Mouse (Mus musculus): ENCODE results near the gene Fgfr2. TPM values are rescaled to one million over a fixed set of nuclear protein-coding genes. Genes with fewer than 3 reads are reported as not detected.
A peak's percentile ranks its signal among the peaks of the same experiment; 100 is the strongest.

The Fgfr2 gene
- polyA plus RNA-seq, 1 experiment from 2014 or later: 93.4 TPM

GRCm38 (mm10) chr7:133047287-133047686, 75.9 kb downstream of the Fgfr2 start:
- no peak for ATAC-seq (ENCODE audit: insufficient read depth, low FRiP score)
- Histone ChIP-seq H3K4me3 (replicated peaks; ENCODE audit: low read length) (no peak overlapping the region), H3K4me2 (ENCODE audit: low read depth, low read length) (no peak overlapping the region), H3K4me1 (ENCODE audit: control insufficient read depth, insufficient read depth, low read length) (peaks cover 39% of the 10 kb centered on the region), H3K9me3 (replicated peaks; ENCODE audit: control insufficient read depth, low read length) (no peaks in the 10 kb centered on the region), H3K36me3 (ENCODE audit: control insufficient read depth, insufficient read depth, low read length) (no peaks in the 10 kb centered on the region), H3K9ac (ENCODE audit: low read length) (no peak overlapping the region), H3K27ac (ENCODE audit: low read length) (no peak overlapping the region), H3K27me3 (ENCODE audit: control insufficient read depth, insufficient read depth, low read length) (no peaks in the 10 kb centered on the region)
- WGBS: 61% methylated on average over 4 of the region's 4 CpGs

- H3K4me3 ChIP-seq (replicated peaks; ENCODE audit: low read length): no peak overlapping the region
- no peak for ATAC-seq (ENCODE audit: insufficient read depth, low FRiP score)
- peaks cover 61% of the 10 kb centered on the region for H3K4me1 ChIP-seq (ENCODE audit: control insufficient read depth, insufficient read depth, low read length)
- no peaks in the 10 kb centered on the region for H3K9me3 ChIP-seq (replicated peaks; ENCODE audit: control insufficient read depth, low read length)
- no peaks in the 10 kb centered on the region for H3K27me3 ChIP-seq (ENCODE audit: control insufficient read depth, insufficient read depth, low read length)
- whole genome bisulfite sequencing: 49% methylated on average over 4 of the region's 4 CpGs
- H3K36me3 ChIP-seq (ENCODE audit: control insufficient read depth, insufficient read depth, low read length): no peaks in the 10 kb centered on the region
- H3K27ac ChIP-seq (ENCODE audit: low read length): peak overlapping the region; percentile 12; the same call in 1 of the 2 replicates
- H3K9ac ChIP-seq (ENCODE audit: low read length): no peak overlapping the region
- H3K4me2 ChIP-seq (ENCODE audit: low read depth, low read length): no peak overlapping the region
These were observed 78.4 kb downstream of the Fgfr2 start for GRCm38 (mm10) chr7:133044721-133045120.

- no peaks in the 10 kb centered on the region for H3K9me3 ChIP-seq (replicated peaks; ENCODE audit: control insufficient read depth, low read length)
- no peaks in the 10 kb centered on the region for H3K36me3 ChIP-seq (ENCODE audit: control insufficient read depth, insufficient read depth, low read length)
- no peak overlapping the region for H3K9ac ChIP-seq (ENCODE audit: low read length)
- H3K27me3 ChIP-seq (ENCODE audit: control insufficient read depth, insufficient read depth, low read length): no peaks in the 10 kb centered on the region
- H3K4me2 ChIP-seq (ENCODE audit: low read depth, low read length): peak overlapping the region; percentile 30; the same call in 1 of the 2 replicates
- WGBS: 55% methylated on average over 3 of the region's 3 CpGs
- peak overlapping the region; percentile 83 for H3K27ac ChIP-seq (ENCODE audit: low read length)
- H3K4me1 ChIP-seq (ENCODE audit: control insufficient read depth, insufficient read depth, low read length): peaks cover 64% of the 10 kb centered on the region
- H3K4me3 ChIP-seq (replicated peaks; ENCODE audit: low read length): no peak overlapping the region
- peak; percentile 86 for ATAC-seq (ENCODE audit: insufficient read depth, low FRiP score)
These were observed 81.4 kb downstream of the Fgfr2 start for GRCm38 (mm10) chr7:133041784-133042183.

GRCm38 (mm10) chr7:133040688-133041345, 82.3 kb downstream of the Fgfr2 start:
- Histone ChIP-seq H3K27ac (ENCODE audit: low read length) (peak overlapping the region; percentile 83), H3K4me1 (ENCODE audit: control insufficient read depth, insufficient read depth, low read length) (peaks cover 67% of the 10 kb centered on the region), H3K4me2 (ENCODE audit: low read depth, low read length) (peak overlapping the region; percentile 30; the same call in 1 of the 2 replicates), H3K36me3 (ENCODE audit: control insufficient read depth, insufficient read depth, low read length) (no peaks in the 10 kb centered on the region), H3K9ac (ENCODE audit: low read length) (no peak overlapping the region), H3K9me3 (replicated peaks; ENCODE audit: control insufficient read depth, low read length) (no peaks in the 10 kb centered on the region), H3K4me3 (replicated peaks; ENCODE audit: low read length) (no peak overlapping the region), H3K27me3 (ENCODE audit: control insufficient read depth, insufficient read depth, low read length) (no peaks in the 10 kb centered on the region)
- no peak for ATAC-seq (ENCODE audit: insufficient read depth, low FRiP score)
- 66% methylated on average over 3 of the region's 3 CpGs for WGBS

- Histone ChIP-seq H3K36me3 (ENCODE audit: control insufficient read depth, insufficient read depth, low read length) (no peaks in the 10 kb centered on the region), H3K27me3 (ENCODE audit: control insufficient read depth, insufficient read depth, low read length) (no peaks in the 10 kb centered on the region), H3K9me3 (replicated peaks; ENCODE audit: control insufficient read depth, low read length) (no peaks in the 10 kb centered on the region), H3K27ac (ENCODE audit: low read length) (peak overlapping the region; percentile 83; the same call in 1 of the 2 replicates), H3K9ac (ENCODE audit: low read length) (no peak overlapping the region), H3K4me1 (ENCODE audit: control insufficient read depth, insufficient read depth, low read length) (peaks cover 70% of the 10 kb centered on the region), H3K4me2 (ENCODE audit: low read depth, low read length) (no peak overlapping the region), H3K4me3 (replicated peaks; ENCODE audit: low read length) (no peak overlapping the region)
- ATAC-seq (ENCODE audit: insufficient read depth, low FRiP score): no peak
- 69% methylated on average over 3 of the region's 3 CpGs for WGBS
These were observed 83.4 kb downstream of the Fgfr2 start for GRCm38 (mm10) chr7:133039556-133040255.

- Histone ChIP-seq H3K9ac (ENCODE audit: low read length) (no peak overlapping the region), H3K9me3 (replicated peaks; ENCODE audit: control insufficient read depth, low read length) (no peaks in the 10 kb centered on the region), H3K27me3 (ENCODE audit: control insufficient read depth, insufficient read depth, low read length) (no peaks in the 10 kb centered on the region), H3K4me1 (ENCODE audit: control insufficient read depth, insufficient read depth, low read length) (peaks cover 79% of the 10 kb centered on the region), H3K4me2 (ENCODE audit: low read depth, low read length) (0 out of 2 replicates have a peak overlapping the region, but pooled peaks have one; percentile 9), H3K36me3 (ENCODE audit: control insufficient read depth, insufficient read depth, low read length) (no peaks in the 10 kb centered on the region), H3K4me3 (replicated peaks; ENCODE audit: low read length) (no peak overlapping the region), H3K27ac (ENCODE audit: low read length) (peak overlapping the region; percentile 78)
- 39% methylated on average over 4 of the region's 4 CpGs for WGBS
- no peak for ATAC-seq (ENCODE audit: insufficient read depth, low FRiP score)
These were observed 85.5 kb downstream of the Fgfr2 start for GRCm38 (mm10) chr7:133037618-133038017.

GRCm38 (mm10) chr7:133037217-133037616, 85.9 kb downstream of the Fgfr2 start:
- Histone ChIP-seq H3K27me3 (ENCODE audit: control insufficient read depth, insufficient read depth, low read length) (no peaks in the 10 kb centered on the region), H3K9ac (ENCODE audit: low read length) (no peak overlapping the region), H3K36me3 (ENCODE audit: control insufficient read depth, insufficient read depth, low read length) (no peaks in the 10 kb centered on the region), H3K27ac (ENCODE audit: low read length) (peak overlapping the region; percentile 78), H3K4me1 (ENCODE audit: control insufficient read depth, insufficient read depth, low read length) (peaks cover 75% of the 10 kb centered on the region), H3K4me2 (ENCODE audit: low read depth, low read length) (0 out of 2 replicates have a peak overlapping the region, but pooled peaks have one; percentile 9), H3K4me3 (replicated peaks; ENCODE audit: low read length) (no peak overlapping the region), H3K9me3 (replicated peaks; ENCODE audit: control insufficient read depth, low read length) (no peaks in the 10 kb centered on the region)
- ATAC-seq (ENCODE audit: insufficient read depth, low FRiP score): peak; percentile 44; the same call in 1 of the 2 replicates
- 45% methylated on average over 5 of the region's 5 CpGs for WGBS

GRCm38 (mm10) chr7:133035901-133036300, 87.2 kb downstream of the Fgfr2 start:
- Histone ChIP-seq H3K4me2 (ENCODE audit: low read depth, low read length) (no peak overlapping the region), H3K9ac (ENCODE audit: low read length) (no peak overlapping the region), H3K27me3 (ENCODE audit: control insufficient read depth, insufficient read depth, low read length) (no peaks in the 10 kb centered on the region), H3K4me3 (replicated peaks; ENCODE audit: low read length) (no peak overlapping the region), H3K9me3 (replicated peaks; ENCODE audit: control insufficient read depth, low read length) (no peaks in the 10 kb centered on the region), H3K36me3 (ENCODE audit: control insufficient read depth, insufficient read depth, low read length) (no peaks in the 10 kb centered on the region), H3K27ac (ENCODE audit: low read length) (no peak overlapping the region), H3K4me1 (ENCODE audit: control insufficient read depth, insufficient read depth, low read length) (peaks cover 63% of the 10 kb centered on the region)
- ATAC-seq (ENCODE audit: insufficient read depth, low FRiP score): no peak

GRCm38 (mm10) chr7:133032589-133033203, 90.5 kb downstream of the Fgfr2 start:
- H3K36me3 ChIP-seq (ENCODE audit: control insufficient read depth, insufficient read depth, low read length): no peaks in the 10 kb centered on the region
- no peaks in the 10 kb centered on the region for H3K9me3 ChIP-seq (replicated peaks; ENCODE audit: control insufficient read depth, low read length)

More at GRCm38 (mm10) chr7:133032589-133033203, 90.5 kb downstream of the Fgfr2 start:
- ATAC-seq (ENCODE audit: insufficient read depth, low FRiP score): peak; percentile 51; the same call in 1 of the 2 replicates
- H3K27ac ChIP-seq (ENCODE audit: low read length): no peak overlapping the region
- no peak overlapping the region for H3K9ac ChIP-seq (ENCODE audit: low read length)
- H3K4me1 ChIP-seq (ENCODE audit: control insufficient read depth, insufficient read depth, low read length): peaks cover 58% of the 10 kb centered on the region
- 44% methylated on average over 9 of the region's 9 CpGs for WGBS
- no peak overlapping the region for H3K4me2 ChIP-seq (ENCODE audit: low read depth, low read length)
- no peak overlapping the region for H3K4me3 ChIP-seq (replicated peaks; ENCODE audit: low read length)
- H3K27me3 ChIP-seq (ENCODE audit: control insufficient read depth, insufficient read depth, low read length): no peaks in the 10 kb centered on the region

Measured in stomach, embryonic 16.5 days (tissue).